Mouse (Mus musculus): ENCODE results near the gene Il10ra.

Il10ra gene

GRCm38 (mm10) chr9:45205143-45205542 is 63.8 kb downstream of the Il10ra start:
- DNase-seq (ENCODE audit: extremely low read depth, low read depth): no peak
